Mouse (Mus musculus) adrenal gland, adult 8-10 months (tissue): ENCODE measurements around the gene Prkd3. TPM values are rescaled to one million over a fixed set of nuclear protein-coding genes. Genes with fewer than 3 reads are reported as not detected.
A peak's percentile ranks its signal among the peaks of the same experiment; 100 is the strongest.

Source experiments
- DNase-seq: peaks from one replicate; pipeline ENCODE4 v3.0.0; 2022
- total RNA-seq, 4 experiments: library from RNA; stranded (reverse); gene quantifications; 2 replicates each; pipeline ENCODE4 v1.2.4; 2022

Gene Prkd3
- total RNA-seq, 4 experiments from 2014 or later, result 26.2 to 34.8 (median 30.1) TPM

DNA sequence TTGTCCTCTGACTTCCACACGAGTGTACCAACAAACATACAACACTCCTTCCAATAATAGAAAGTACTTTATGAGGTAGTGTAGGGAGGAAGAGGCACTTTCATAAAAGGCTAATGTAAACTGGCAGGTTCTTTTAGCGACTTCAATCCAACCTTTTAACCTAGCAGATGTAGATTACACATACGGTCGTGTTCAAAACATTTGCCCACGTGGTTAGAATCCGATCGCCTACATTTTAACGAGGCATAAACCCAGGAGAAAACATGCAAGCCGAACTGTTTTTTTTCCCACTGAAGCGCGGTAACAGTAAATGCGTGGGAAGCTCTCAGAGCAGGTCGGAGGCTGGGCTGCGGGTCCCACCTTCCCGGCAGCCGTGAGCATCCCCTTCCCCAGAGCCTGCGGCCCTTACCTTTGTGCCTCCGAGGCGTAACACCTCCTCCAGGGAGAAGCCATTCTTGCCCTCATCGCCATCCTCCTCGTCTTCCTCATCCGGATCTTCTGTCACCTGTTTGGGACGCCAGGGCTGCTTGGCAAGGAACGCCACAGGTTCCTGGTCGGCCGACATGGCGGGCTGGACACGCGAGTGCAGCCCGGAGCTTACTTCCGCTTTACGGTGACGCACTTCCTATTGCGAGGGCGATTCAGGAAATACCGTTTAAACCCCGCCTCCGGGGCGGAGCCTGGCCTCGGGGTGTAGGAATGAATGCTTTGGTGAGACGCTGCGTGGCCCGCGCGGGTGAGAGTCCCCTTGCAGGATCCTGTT lies 84.0 kb downstream of the Prkd3 start, which contains the start of the genes Cebpz and Ndufaf7:
Gene Cebpz (minus strand): TSS at position 601 of the 763 bp plus-strand sequence.
Gene Ndufaf7 (plus strand): TSS at position 671 of the 763 bp plus-strand sequence.
- DNase-seq, result peak; percentile 96

DNA sequence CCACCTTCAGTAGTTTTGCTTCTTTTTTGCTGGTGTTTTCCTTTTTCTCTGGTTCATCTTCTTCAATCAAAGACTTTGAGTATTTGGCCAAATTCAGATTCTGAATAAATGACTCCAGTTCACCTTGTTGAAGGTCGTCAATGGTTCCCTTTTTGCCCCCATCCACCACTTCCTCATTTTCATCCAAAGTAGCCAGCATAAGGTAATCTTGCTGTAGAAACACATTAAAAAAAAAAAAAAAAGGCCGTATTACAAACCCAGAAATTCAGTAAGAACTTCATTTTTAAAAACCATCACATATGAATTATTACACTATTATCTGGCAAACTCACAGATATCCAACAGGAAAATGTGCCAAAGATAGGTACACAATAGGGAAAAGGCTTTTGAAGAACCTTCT lies 84.8 kb downstream of the Prkd3 start:
- no peak for DNase-seq

DNA sequence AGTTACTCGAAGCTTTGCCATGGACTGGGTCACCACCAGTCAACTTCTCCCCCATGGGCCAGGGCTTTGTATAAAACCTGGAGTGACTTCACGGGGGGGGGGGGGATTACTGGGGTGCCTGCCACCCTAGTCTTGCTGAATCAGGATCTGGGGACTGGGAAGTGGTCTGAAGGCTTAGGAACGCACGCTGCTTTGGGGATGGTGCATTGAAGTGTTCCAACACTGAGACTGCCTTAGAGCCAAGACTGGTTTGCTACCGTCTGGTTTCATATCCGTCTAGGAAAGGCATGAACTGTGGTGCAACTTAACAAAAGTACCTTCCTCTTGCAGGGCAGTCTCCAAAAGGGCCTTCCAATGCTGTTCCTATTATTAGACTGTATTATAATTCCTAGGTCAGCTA lies 102.9 kb downstream of the Prkd3 start:
- DNase-seq, result no peak

DNA sequence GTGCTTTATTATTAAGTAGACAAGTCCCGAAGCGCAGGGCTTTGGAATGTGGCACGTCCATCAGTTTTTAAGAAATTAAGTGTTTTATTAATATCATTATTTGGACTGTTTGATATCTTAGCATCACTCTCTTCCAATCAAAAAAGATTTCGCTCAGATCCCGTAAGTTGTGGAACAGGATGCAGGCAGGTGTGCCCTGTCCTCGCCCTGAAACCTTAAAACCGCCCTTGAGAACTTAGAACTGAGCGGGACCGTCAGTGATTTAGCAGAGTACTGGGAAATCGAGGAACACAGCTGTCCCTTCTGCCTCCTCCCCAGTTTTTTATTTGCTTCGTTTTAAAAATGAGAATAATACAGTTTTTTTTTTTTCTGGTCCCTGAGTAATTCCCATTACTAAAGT lies 103.7 kb downstream of the Prkd3 start:
- no peak for DNase-seq

DNA sequence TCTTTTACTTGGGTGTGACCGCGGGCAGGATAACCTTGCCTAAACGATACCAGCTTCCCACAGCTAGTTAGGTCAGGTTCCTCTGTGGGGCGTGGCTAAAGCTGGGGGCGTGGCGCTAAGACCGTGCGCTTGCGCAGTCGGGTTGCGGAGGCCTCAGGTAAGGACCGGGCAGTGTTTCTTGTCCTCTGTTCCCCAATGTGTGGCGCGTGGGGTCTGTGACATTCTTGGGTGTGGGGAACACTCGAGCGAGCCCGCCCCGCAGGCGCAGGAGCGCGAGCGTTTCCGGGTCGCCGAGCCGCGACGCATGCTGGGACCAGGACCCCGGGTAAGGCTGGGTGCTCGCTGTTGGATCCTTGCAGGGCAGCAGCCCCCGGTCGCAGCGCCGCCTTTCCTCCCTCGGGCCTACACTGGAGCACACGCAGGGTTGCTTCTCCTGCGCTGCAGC lies 104.2 kb downstream of the Prkd3 start, which contains the start of gene Cebpzos:
Gene Cebpzos (plus strand): TSS at position 132 of the 445 bp plus-strand sequence.
- DNase-seq, result peak; percentile 83

DNA sequence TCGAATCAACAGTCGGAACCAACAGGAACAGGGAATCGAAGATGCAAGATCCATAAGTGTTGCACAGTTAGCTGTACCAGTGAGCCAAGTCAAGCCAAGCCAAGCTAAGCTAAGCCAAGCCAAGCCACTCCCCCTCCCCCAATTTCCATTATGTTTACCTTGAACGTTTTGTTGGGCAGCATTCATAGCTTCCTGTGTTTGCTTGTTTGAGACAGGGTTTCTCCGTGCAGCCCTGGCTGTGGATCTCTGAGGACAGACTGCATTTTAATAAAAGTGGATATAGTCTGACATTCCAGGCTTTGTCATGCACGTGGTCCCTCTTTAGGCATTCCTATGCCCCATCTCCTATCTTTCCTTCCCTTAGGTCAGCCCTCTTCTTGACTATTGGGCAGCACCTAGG lies 104.8 kb downstream of the Prkd3 start:
- no peak for DNase-seq

DNA sequence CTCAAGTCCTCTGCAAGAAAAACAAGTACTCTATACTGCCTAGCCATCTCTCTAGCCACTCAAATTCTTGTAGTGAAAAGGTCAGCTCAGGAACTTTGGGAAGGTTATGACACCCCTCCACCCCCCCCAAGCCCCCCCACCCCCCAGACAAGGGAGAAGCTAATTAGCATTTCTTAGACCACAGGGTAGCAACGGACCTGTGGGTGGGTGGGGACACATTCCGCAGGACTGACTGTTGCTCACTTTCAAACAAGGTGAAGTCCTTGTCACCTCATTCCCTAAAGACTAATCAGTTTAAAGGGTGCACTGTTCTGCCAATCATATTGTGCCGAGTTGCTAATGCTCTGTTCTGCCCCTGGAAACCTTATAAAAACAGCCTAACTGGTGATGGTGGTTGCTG lies 106.7 kb downstream of the Prkd3 start:
- DNase-seq, result no peak

DNA sequence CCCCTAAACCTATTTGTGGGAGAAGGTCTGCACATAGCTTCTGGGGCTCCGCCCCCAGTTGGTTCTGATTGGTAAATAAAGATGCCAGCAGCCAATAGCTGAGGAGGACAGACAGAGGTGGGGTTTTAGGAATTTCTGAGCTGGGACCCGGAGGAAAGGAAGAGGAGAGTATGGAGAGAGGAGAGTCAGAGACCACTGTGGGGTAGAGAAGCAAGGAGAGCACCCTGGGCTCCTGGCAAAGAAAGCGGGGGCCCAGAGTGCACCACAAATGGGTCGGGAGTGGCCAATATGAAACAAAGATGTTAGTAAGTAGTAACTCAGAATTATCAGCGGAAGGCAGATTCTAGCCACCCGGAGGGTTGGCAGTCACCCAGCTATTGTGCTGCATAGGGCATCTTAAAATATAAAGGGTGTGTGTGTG lies 107.7 kb downstream of the Prkd3 start:
- no peak for DNase-seq

DNA sequence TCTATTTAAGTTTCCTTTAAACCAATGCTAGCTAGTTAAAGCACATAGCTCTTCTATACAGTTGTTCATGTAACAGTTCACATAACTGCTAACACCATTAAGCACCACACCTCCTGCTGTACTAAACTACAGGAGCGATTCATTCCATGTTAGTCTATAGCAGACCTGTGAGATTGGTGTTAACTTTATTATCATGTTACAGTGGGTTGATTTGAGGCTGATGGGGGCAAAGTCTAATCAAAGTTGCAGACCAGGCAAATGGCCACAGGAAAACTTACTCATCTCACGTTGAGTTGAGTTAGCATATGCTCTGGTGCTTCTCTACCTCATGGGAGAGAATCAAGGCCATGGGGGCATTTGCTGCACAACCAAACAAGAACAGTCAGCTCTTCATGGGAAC lies 111.2 kb downstream of the Prkd3 start:
- no peak for DNase-seq

DNA sequence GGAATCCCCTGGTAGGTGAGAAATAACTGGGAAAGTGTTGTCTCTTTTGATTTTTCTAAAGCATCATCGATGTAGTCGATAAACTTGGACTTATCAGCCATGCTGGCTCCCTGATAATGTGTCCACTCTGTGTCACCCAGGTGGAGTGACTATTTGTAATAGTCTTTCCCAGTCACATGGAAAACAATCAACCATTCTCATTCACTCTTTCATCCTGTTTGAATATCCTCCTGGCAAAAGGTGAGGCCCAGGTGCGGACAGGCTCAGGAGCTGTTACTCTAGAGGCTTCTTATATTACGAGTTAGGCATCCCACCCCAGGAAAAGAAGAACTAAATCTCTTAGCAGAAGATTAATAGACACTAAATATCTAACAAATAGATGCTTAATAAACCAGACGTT lies 113.7 kb downstream of the Prkd3 start, which contains the start of gene Sult6b1:
Gene Sult6b1 (minus strand): TSS at position 101 of the 400 bp plus-strand sequence.
- no peak for DNase-seq

DNA sequence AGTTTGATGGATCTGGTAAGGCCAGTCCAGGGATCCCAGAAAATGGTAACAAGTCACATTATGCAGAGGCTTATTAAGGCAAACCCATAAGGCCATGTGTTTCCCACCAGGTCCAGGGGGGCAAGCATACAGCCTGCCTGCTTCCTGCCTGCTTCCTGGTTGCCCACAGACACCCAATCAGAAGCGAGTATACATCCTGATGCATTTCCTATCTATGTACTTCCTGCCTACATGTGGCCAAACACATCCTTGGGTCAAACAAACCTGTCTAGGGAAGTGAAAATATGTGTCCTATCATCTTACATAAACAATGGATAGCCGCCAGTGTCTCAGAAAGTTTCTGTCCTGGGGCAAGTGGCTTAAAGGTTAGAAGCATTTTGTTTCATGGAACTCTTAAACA lies 117.5 kb downstream of the Prkd3 start:
- no peak for DNase-seq

Other genes starting within 250 kb of the Prkd3 start
- gene Heatr5b, start 185.5 kb downstream of the Prkd3 start, total RNA-seq, result 10 to 100 TPM; 34.7 to 46.4 (median 40.2) TPM
- gene Gpatch11, start 185.2 kb downstream of the Prkd3 start, total RNA-seq, result 10 to 100 TPM; 24.6 to 34.9 (median 29.6) TPM
- 10 to 100 TPM; 30.4 to 39.7 (median 35.0) TPM for gene Eif2ak2, start 138.2 kb downstream of the Prkd3 start, total RNA-seq
- gene Sult6b1, start 113.8 kb downstream of the Prkd3 start, total RNA-seq, result under 1 TPM in 1 of 4 experiments, not detected in 3; 0.40 TPM
- gene Cebpzos, start 104.3 kb downstream of the Prkd3 start, total RNA-seq, result 10 to 100 TPM; 35.3 to 40.9 (median 38.1) TPM
- 10 to 100 TPM; 43.0 to 49.1 (median 44.5) TPM for gene Cebpz, start 83.8 kb downstream of the Prkd3 start, total RNA-seq
- 10 to 100 TPM; 39.9 to 51.8 (median 49.1) TPM for gene Ndufaf7, start 83.7 kb downstream of the Prkd3 start, total RNA-seq
- 1 to 10 TPM; 6.3 to 9.1 (median 7.2) TPM for gene Qpct, start 31.1 kb upstream of the Prkd3 start, total RNA-seq